Mouse (Mus musculus): ENCODE data around the gene Hamp.

- TF ChIP-seq CTCF (IDR thresholded peaks at IDR 0.05; ENCODE audit: extremely low read depth, insufficient read depth, insufficient read length, insufficient replicate concordance): no peak
- TF ChIP-seq POLR2A (IDR thresholded peaks at IDR 0.05; ENCODE audit: low read depth, low read length): no peak
Observed at GRCm38 (mm10) chr7:30895217-30895616, 48.6 kb downstream of the Hamp start.

Data from spleen, adult 2 months (tissue).